Comparison of ENCODE assay signal across 21 mouse cellular contexts in genomic region chr16:44549381-44549780, GRCm38 (mm10). TPM values are rescaled to one million over a fixed set of nuclear protein-coding genes. Genes with fewer than 3 reads are reported as not detected.
DNase-seq lines count a peak whose midpoint lies in the region; ATAC-seq and TF ChIP-seq lines count a peak whose summit lies in the region.
"Had no signal": no experiment of that assay in that cellular context is flagged by ENCODE, and none has a peak within 500 bp of the region (broad histone marks: within the 10 kb centered on the region; RNA-seq: fewer than 3 reads in every experiment).

No protein-coding gene starts in this region.

- 0 out of 2 replicates have a peak, but pooled peaks cover 3% of the 10 kb centered on the region for H3K36me3 ChIP-seq in heart, embryonic 10.5 days
- no peaks in the 10 kb centered on the region for H3K36me3 ChIP-seq in heart, adult 2 months (ENCODE audit: control insufficient read depth, insufficient read depth, low read length)
- H3K36me3 ChIP-seq in midbrain, embryonic 13.5 days = 0 out of 2 replicates have a peak, but pooled peaks cover 3% of the 10 kb centered on the region
- H3K36me3 ChIP-seq in midbrain, embryonic 11.5 days (ENCODE audit: control insufficient read depth, insufficient read depth, low read length) = peaks cover 7% of the 10 kb centered on the region
- no peaks in the 10 kb centered on the region for H3K36me3 ChIP-seq in neural tube, embryonic 15.5 days

- H3K4me1 ChIP-seq in heart, embryonic 10.5 days = peaks cover 51% of the 10 kb centered on the region
- peaks cover 5% of the 10 kb centered on the region for H3K4me1 ChIP-seq in heart, adult 2 months (ENCODE audit: control insufficient read depth, insufficient read depth, low read length)
- H3K4me1 ChIP-seq in midbrain, embryonic 13.5 days (replicated peaks) = peaks cover 93% of the 10 kb centered on the region
- peaks cover 78% of the 10 kb centered on the region for H3K4me1 ChIP-seq in midbrain, embryonic 11.5 days (ENCODE audit: control insufficient read depth, insufficient read depth, low read length)
- peaks cover 58% of the 10 kb centered on the region for H3K4me1 ChIP-seq in neural tube, embryonic 15.5 days

- no peaks in the 10 kb centered on the region for H3K9me3 ChIP-seq in heart, embryonic 10.5 days
- no peaks in the 10 kb centered on the region for H3K9me3 ChIP-seq in midbrain, embryonic 13.5 days
- no peaks in the 10 kb centered on the region for H3K9me3 ChIP-seq in midbrain, embryonic 11.5 days (ENCODE audit: control insufficient read depth, low read length)
- H3K9me3 ChIP-seq in neural tube, embryonic 15.5 days (replicated peaks) = no peaks in the 10 kb centered on the region

- TF ChIP-seq EP300 in heart, adult 2 months (IDR thresholded peaks at IDR 0.05; ENCODE audit: insufficient read depth, low read depth, low read length) = no peak

- WGBS in heart, embryonic 10.5 days = 54% methylated on average over 6 of the region's 6 CpGs
- 76% methylated on average over 6 of the region's 6 CpGs for WGBS in heart, adult 2 months
- 86% methylated on average over 6 of the region's 6 CpGs for WGBS in midbrain, embryonic 13.5 days
- WGBS in midbrain, embryonic 11.5 days = 89% methylated on average over 6 of the region's 6 CpGs
- whole genome bisulfite sequencing in neural tube, embryonic 15.5 days = 67% methylated on average over 6 of the region's 6 CpGs

- no peak overlapping the region for H3K9ac ChIP-seq in heart, adult 2 months (ENCODE audit: low read depth, low read length)
- H3K9ac ChIP-seq in midbrain, embryonic 13.5 days (replicated peaks) = no peak overlapping the region
- no peak overlapping the region for H3K9ac ChIP-seq in midbrain, embryonic 11.5 days (ENCODE audit: low read length)
- H3K9ac ChIP-seq in neural tube, embryonic 15.5 days (replicated peaks) = no peak overlapping the region
- H3K9ac ChIP-seq: liver, postnatal 0 days had no signal

- peak; percentile 45 for DNase-seq in adrenal gland, adult 8-10 months
- no peak for DNase-seq in adrenal gland, postnatal 25 days
- DNase-seq in heart, embryonic 10.5 days (ENCODE audit: low spot score) = peak; percentile 63
- DNase-seq in heart, adult 2 months = no peak
- DNase-seq in midbrain, embryonic 11.5 days (ENCODE audit: low spot score, missing footprints) = no peak
- no peak for DNase-seq in gastrocnemius, postnatal 14 days
- DNase-seq: cerebellum, adult 8-10 months; kidney, adult 8-10 months; kidney, postnatal 25 days; layer of hippocampus, adult 9-11 months; liver; liver, postnatal 0 days; lung, postnatal 14 days; right cerebral cortex, postnatal 14 days; thymus, postnatal 25 days had no signal

- no peak overlapping the region for H3K4me3 ChIP-seq in heart, embryonic 10.5 days
- H3K4me3 ChIP-seq in heart, adult 2 months = no peak overlapping the region
- H3K4me3 ChIP-seq in midbrain, embryonic 13.5 days (replicated peaks) = no peak overlapping the region
- no peak overlapping the region for H3K4me3 ChIP-seq in midbrain, embryonic 11.5 days (ENCODE audit: low read depth, low read length)
- no peak overlapping the region for H3K4me3 ChIP-seq in neural tube, embryonic 15.5 days (replicated peaks)
- H3K4me3 ChIP-seq: megakaryocyte, embryonic 14.5 days had no signal

- TF ChIP-seq CTCF in heart, adult 2 months (IDR thresholded peaks at IDR 0.05) = no peak

- TF ChIP-seq POLR2A in heart, adult 2 months (IDR thresholded peaks at IDR 0.05; ENCODE audit: insufficient read depth, low read depth, low read length) = no peak

- H3K27ac ChIP-seq in heart, embryonic 10.5 days = no peak overlapping the region
- H3K27ac ChIP-seq in heart, adult 2 months = no peak overlapping the region
- 0 out of 2 replicates have a peak overlapping the region, but pooled peaks have one; percentile 20 for H3K27ac ChIP-seq in midbrain, embryonic 13.5 days
- H3K27ac ChIP-seq in midbrain, embryonic 11.5 days (ENCODE audit: low read depth, low read length) = no peak overlapping the region
- no peak overlapping the region for H3K27ac ChIP-seq in neural tube, embryonic 15.5 days (replicated peaks)

- no peak for ATAC-seq in midbrain, embryonic 13.5 days
- ATAC-seq in midbrain, embryonic 11.5 days (ENCODE audit: low FRiP score) = no peak
- no peak for ATAC-seq in neural tube, embryonic 15.5 days (ENCODE audit: low FRiP score)
- ATAC-seq: forebrain, embryonic 16.5 days; inflammation-experienced regulatory T-cells, adult 6 months; liver, postnatal 0 days had no signal

- no peak overlapping the region for H3K4me2 ChIP-seq in midbrain, embryonic 13.5 days (replicated peaks)
- H3K4me2 ChIP-seq in midbrain, embryonic 11.5 days = no peak overlapping the region
- H3K4me2 ChIP-seq in neural tube, embryonic 15.5 days = 0 out of 2 replicates have a peak overlapping the region, but pooled peaks have one; percentile 11

- intact Hi-C loops in heart, adult 2 months (cut with DNase I) = no loop called here
- intact Hi-C loops in gastrocnemius, postnatal 14 days (cut with DNase I; ENCODE audit: low total_unique reads) = no loop called here

- peaks cover 3% of the 10 kb centered on the region; the same call in 1 of the 2 replicates for H3K27me3 ChIP-seq in heart, embryonic 10.5 days (ENCODE audit: insufficient read depth, poor library complexity, severe bottlenecking)
- no peaks in the 10 kb centered on the region for H3K27me3 ChIP-seq in heart, adult 2 months (ENCODE audit: control insufficient read depth, insufficient read depth, low read length)
- H3K27me3 ChIP-seq in midbrain, embryonic 13.5 days = no peaks in the 10 kb centered on the region
- no peaks in the 10 kb centered on the region for H3K27me3 ChIP-seq in midbrain, embryonic 11.5 days (ENCODE audit: control insufficient read depth, insufficient read depth, low read length)
- H3K27me3 ChIP-seq in neural tube, embryonic 15.5 days (replicated peaks) = no peaks in the 10 kb centered on the region

- 0 out of 2 replicates have a peak, but pooled peaks cover 2% of the 10 kb centered on the region for H3K79me2 ChIP-seq in heart, adult 2 months (replicated peaks; ENCODE audit: control insufficient read depth, insufficient read depth, low read length)

RNA-seq across cellular contexts. Expression of gene Boc, which starts 9.3 kb away (rescaled TPM):
- total RNA-seq in adrenal gland, adult 8-10 months (2022) = 10 to 100 TPM; 45.6 to 89.0 (median 65.4) TPM
- total RNA-seq in adrenal gland, postnatal 25 days (2021) = 55.9 and 68.4 TPM in 2 replicates
- 5.4 and 8.7 TPM in 2 replicates for polyA plus RNA-seq in heart, embryonic 10.5 days (2016; fragmentation: Nextera tagmentation; extraction: Ambion mirVana)
- total RNA-seq in heart, adult 2 months (2021) = 1 to 10 TPM; 3.5 to 4.2 TPM
- polyA plus RNA-seq in heart, adult 2 months (2012; rRNA removed) = 4.4 and 5.6 TPM in 2 replicates
- 22.5 and 27.3 TPM in 2 replicates for polyA plus RNA-seq in midbrain, embryonic 13.5 days (2015; fragmentation: Nextera tagmentation; extraction: Ambion mirVana)
- 37.8 and 44.7 TPM in 2 replicates for polyA plus RNA-seq in midbrain, embryonic 11.5 days (2014; fragmentation: Nextera tagmentation; extraction: Ambion mirVana)
- polyA plus RNA-seq in neural tube, embryonic 15.5 days (2015; fragmentation: Nextera tagmentation; extraction: Ambion mirVana) = 6.9 and 8.1 TPM in 2 replicates
- 10 to 100 TPM in 1 of 2 experiments, 1 to 10 TPM in 1; 9.4 to 10.7 TPM for total RNA-seq in gastrocnemius, postnatal 14 days (2021)
- total RNA-seq: MEL had no signal

Comparison
In these comparisons a context has a peak if more than half of its experiments do, and no peak if none do; other contexts are left out.
1. DNase-seq: peak in adrenal gland, adult 8-10 months (single experiment) and heart, embryonic 10.5 days (single experiment); none in adrenal gland, postnatal 25 days (single experiment), heart, adult 2 months (0 of 2), midbrain, embryonic 11.5 days (single experiment) and gastrocnemius, postnatal 14 days (single experiment).